Mouse (Mus musculus) megakaryocyte, embryonic 14.5 days (primary cell): ENCODE data around the gene Dnah11. TPM values are rescaled to one million over a fixed set of nuclear protein-coding genes. Genes with fewer than 3 reads are reported as not detected.
A peak's percentile ranks its signal among the peaks of the same experiment; 100 is the strongest.

ENCODE experiments used
- H3K27me3 ChIP-seq: replicated peaks from 2 replicates; pipeline ENCODE3; 2012; ENCODE audit warnings: inconsistent platforms
- H3K36me3 ChIP-seq: replicated peaks from 2 replicates; pipeline ENCODE3; 2012; ENCODE audit warnings: low read length, inconsistent platforms, mixed read lengths
- H3K4me1 ChIP-seq: 2 replicates; pipeline ENCODE4 v1.6.1; 2012; ENCODE audit warnings: inconsistent platforms
- H3K4me3 ChIP-seq: replicated peaks from 2 replicates; pipeline ENCODE3; 2012; ENCODE audit warnings: moderate library complexity, mild to moderate bottlenecking, inconsistent platforms
- H3K9me3 ChIP-seq: 2 replicates; pipeline ENCODE4 v1.6.1; 2012; ENCODE audit warnings: inconsistent platforms
- FLI1 ChIP-seq: IDR thresholded peaks from 2 replicates; pipeline ENCODE4 v1.6.1; 2012; ENCODE audit warnings: low read length, inconsistent platforms, mixed read lengths
- GATA1 ChIP-seq: IDR thresholded peaks from 3 replicates; pipeline ENCODE4 v1.6.1; 2012; ENCODE audit warnings: mixed read lengths, low read length, inconsistent platforms, borderline replicate concordance
- polyA plus RNA-seq: library from polyadenylated mRNA; stranded (reverse); fragments of >175 nt; gene quantifications from 2 replicates; pipeline ENCODE4 v1.2.3, GENCODE M21; 2012; ENCODE audit warnings: low replicate concordance; ENCODE audit not compliant: insufficient read depth

Gene Dnah11
- polyA plus RNA-seq, 1 experiment, result 0.25 TPM

- peaks cover 11% of the 10 kb centered on the region; the same call in 1 of the 2 replicates for H3K4me1 ChIP-seq
- TF ChIP-seq GATA1 (no peak), FLI1 (no peak)
- peaks cover 2% of the 10 kb centered on the region for H3K27me3 ChIP-seq
- H3K9me3 ChIP-seq, result no peaks in the 10 kb centered on the region
- no peaks in the 10 kb centered on the region for H3K36me3 ChIP-seq
- no peak overlapping the region for H3K4me3 ChIP-seq
These were observed 127.2 kb downstream of the Dnah11 start for GRCm38 (mm10) chr12:118071667-118072066.

GRCm38 (mm10) chr12:118068785-118069184 is 130.1 kb downstream of the Dnah11 start:
- H3K4me3 ChIP-seq, result no peak overlapping the region
- H3K9me3 ChIP-seq, result no peaks in the 10 kb centered on the region
- H3K27me3 ChIP-seq, result peaks cover 2% of the 10 kb centered on the region
- H3K4me1 ChIP-seq, result peaks cover 11% of the 10 kb centered on the region; the same call in 1 of the 2 replicates
- H3K36me3 ChIP-seq, result no peaks in the 10 kb centered on the region
- TF ChIP-seq FLI1 (no peak), GATA1 (no peak)

- Histone ChIP-seq H3K36me3 (no peaks in the 10 kb centered on the region), H3K4me1 (no peaks in the 10 kb centered on the region), H3K9me3 (no peaks in the 10 kb centered on the region), H3K27me3 (peaks cover 3% of the 10 kb centered on the region), H3K4me3 (no peak overlapping the region)
- TF ChIP-seq GATA1, result no peak
- no peak for TF ChIP-seq FLI1
These were observed 136.5 kb downstream of the Dnah11 start for GRCm38 (mm10) chr12:118062343-118062742.

GRCm38 (mm10) chr12:118056876-118057275 is 142.0 kb downstream of the Dnah11 start:
- H3K4me1 ChIP-seq, result no peaks in the 10 kb centered on the region; the same call in 1 of the 2 replicates
- H3K27me3 ChIP-seq, result peaks cover 3% of the 10 kb centered on the region
- no peak overlapping the region for H3K4me3 ChIP-seq
- no peaks in the 10 kb centered on the region for H3K36me3 ChIP-seq
- TF ChIP-seq FLI1 (no peak), GATA1 (no peak)
- H3K9me3 ChIP-seq, result no peaks in the 10 kb centered on the region

- Histone ChIP-seq H3K9me3 (no peaks in the 10 kb centered on the region), H3K27me3 (peaks cover 2% of the 10 kb centered on the region), H3K36me3 (no peaks in the 10 kb centered on the region), H3K4me1 (no peaks in the 10 kb centered on the region; the same call in 1 of the 2 replicates), H3K4me3 (no peak overlapping the region)
- TF ChIP-seq GATA1 (no peak), FLI1 (no peak)
These were observed 153.5 kb downstream of the Dnah11 start for GRCm38 (mm10) chr12:118045381-118045780.

- Histone ChIP-seq H3K36me3 (no peaks in the 10 kb centered on the region), H3K4me3 (peak overlapping the region; percentile 12), H3K4me1 (no peaks in the 10 kb centered on the region; the same call in 1 of the 2 replicates), H3K27me3 (peaks cover 3% of the 10 kb centered on the region), H3K9me3 (no peaks in the 10 kb centered on the region)
- no peak for TF ChIP-seq FLI1
- TF ChIP-seq GATA1, result no peak
These were observed 155.7 kb downstream of the Dnah11 start for GRCm38 (mm10) chr12:118043130-118043647.

- peaks cover 3% of the 10 kb centered on the region for H3K27me3 ChIP-seq
- no peaks in the 10 kb centered on the region for H3K9me3 ChIP-seq
- H3K36me3 ChIP-seq, result no peaks in the 10 kb centered on the region
- TF ChIP-seq FLI1 (no peak), GATA1 (no peak)
- H3K4me3 ChIP-seq, result no peak overlapping the region
- no peaks in the 10 kb centered on the region; the same call in 1 of the 2 replicates for H3K4me1 ChIP-seq
These were observed 156.6 kb downstream of the Dnah11 start for GRCm38 (mm10) chr12:118042196-118042595.

GRCm38 (mm10) chr12:118034990-118035389 is 163.9 kb downstream of the Dnah11 start:
- Histone ChIP-seq H3K4me3 (no peak overlapping the region), H3K27me3 (peaks cover 2% of the 10 kb centered on the region), H3K36me3 (no peaks in the 10 kb centered on the region), H3K4me1 (no peaks in the 10 kb centered on the region), H3K9me3 (no peaks in the 10 kb centered on the region)
- TF ChIP-seq FLI1 (no peak), GATA1 (no peak)

GRCm38 (mm10) chr12:118025771-118026170 is 173.1 kb downstream of the Dnah11 start:
- H3K36me3 ChIP-seq, result no peaks in the 10 kb centered on the region
- TF ChIP-seq FLI1, result no peak
- no peak for TF ChIP-seq GATA1
- H3K27me3 ChIP-seq, result peaks cover 8% of the 10 kb centered on the region
- 0 out of 2 replicates have a peak, but pooled peaks cover 2% of the 10 kb centered on the region for H3K4me1 ChIP-seq
- H3K4me3 ChIP-seq, result no peak overlapping the region
- H3K9me3 ChIP-seq, result no peaks in the 10 kb centered on the region

- no peak for TF ChIP-seq FLI1
- TF ChIP-seq GATA1, result no peak
- no peaks in the 10 kb centered on the region for H3K9me3 ChIP-seq
- peaks cover 21% of the 10 kb centered on the region for H3K4me1 ChIP-seq
- H3K27me3 ChIP-seq, result no peaks in the 10 kb centered on the region
- peaks cover 5% of the 10 kb centered on the region for H3K36me3 ChIP-seq
- no peak overlapping the region for H3K4me3 ChIP-seq
These were observed 179.9 kb downstream of the Dnah11 start for GRCm38 (mm10) chr12:118018936-118019335.
